Mouse (Mus musculus) right cerebral cortex, postnatal 4 days (tissue): ENCODE measurements around the gene Tmem132a.
A peak's percentile ranks its signal among the peaks of the same experiment; 100 is the strongest.

ENCODE experiments used
- DNase-seq: peaks from one replicate; pipeline ENCODE4 v3.0.0-alpha.2; 2022

Tmem132a gene

GRCm38 (mm10) chr19:10829436-10830175 lies 40.1 kb downstream of the Tmem132a start, which contains the start of gene Cd6:
TSS of gene Cd6 (minus strand) at chr19:10830058.
- no peak for DNase-seq

DNA sequence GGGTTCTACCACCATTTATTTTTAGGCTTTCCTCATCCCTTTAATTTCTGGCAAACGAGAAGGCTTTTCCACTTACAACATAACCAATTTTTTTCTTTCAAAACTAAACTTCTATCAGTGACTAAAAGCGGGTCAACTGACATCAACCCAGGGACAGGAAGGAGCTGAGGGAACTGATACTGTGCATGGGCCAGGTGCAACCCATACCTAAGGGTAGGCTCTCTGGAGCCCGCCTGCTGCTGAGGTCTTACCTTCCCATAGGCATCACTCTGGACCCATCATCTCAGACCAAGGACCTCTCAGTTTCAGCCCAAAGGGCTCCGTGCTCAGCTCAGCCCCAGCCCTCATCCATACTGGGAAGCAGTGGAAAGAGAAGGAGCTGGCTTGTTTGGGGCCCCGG lies 41.4 kb downstream of the Tmem132a start:
- no peak for DNase-seq

DNA sequence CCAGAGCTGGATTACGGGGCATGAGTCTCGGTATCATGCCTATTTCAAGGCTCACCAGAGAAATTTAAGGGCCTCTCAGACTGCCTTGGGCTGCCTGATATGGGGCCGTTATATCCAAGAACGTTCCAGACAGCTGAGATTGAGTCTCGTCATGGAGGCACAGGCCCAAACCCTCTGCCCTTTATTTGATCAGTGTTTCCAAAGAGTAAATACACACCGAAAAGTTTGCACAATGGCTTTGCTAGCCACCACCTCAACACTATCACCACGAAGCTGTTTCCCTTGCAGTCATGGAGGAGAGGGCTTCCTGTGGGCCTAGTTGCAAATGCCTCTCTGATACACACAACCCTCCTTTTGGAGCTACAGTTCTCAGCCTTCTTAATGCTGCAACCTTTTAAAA lies 45.7 kb downstream of the Tmem132a start:
- DNase-seq: no peak

GRCm38 (mm10) chr19:10822534-10822933 lies 47.2 kb downstream of the Tmem132a start:
- DNase-seq: no peak

GRCm38 (mm10) chr19:10821319-10821718 lies 48.4 kb downstream of the Tmem132a start:
- DNase-seq: no peak

DNA sequence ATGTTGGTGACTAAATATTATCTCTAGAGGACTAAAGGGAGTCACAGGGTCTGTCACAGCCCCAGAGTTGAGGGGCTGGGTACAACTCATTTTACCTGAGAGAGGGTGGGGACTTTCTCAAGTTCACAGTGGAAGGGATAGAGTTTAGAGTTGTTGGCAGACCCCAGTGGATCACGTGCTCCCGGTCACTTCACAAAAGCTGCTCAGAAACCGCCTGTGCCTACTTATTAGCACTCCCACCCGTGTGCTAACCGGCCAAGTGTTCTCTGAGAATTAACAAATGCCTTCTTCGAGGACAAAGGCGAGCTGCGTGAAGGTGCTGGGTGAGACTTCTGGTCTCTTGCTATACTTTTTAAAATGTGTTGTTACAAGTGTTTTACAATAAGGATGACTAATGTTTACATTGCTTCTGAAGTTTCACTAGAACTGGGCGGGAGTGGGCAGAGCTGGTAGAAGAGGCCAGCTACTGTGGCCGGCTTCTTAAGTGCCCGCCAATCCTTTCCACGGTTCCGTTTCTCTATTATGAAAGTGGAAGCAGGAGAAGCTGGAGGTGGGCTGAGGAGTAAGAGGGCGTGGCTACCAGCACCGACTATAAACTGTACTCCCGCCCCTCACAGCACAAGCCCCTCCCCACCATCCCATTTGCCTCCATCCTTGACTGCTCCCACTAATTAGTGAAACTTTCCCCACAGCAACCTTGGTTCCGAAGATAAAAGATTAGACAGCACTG lies 51.4 kb downstream of the Tmem132a start:
- DNase-seq: no peak

- DNase-seq: no peak
Observed at GRCm38 (mm10) chr19:10816462-10816861, 53.3 kb downstream of the Tmem132a start.

GRCm38 (mm10) chr19:10815871-10816270 lies 53.9 kb downstream of the Tmem132a start:
- no peak for DNase-seq

- no peak for DNase-seq
Observed at GRCm38 (mm10) chr19:10813905-10814304, 55.8 kb downstream of the Tmem132a start.

DNA sequence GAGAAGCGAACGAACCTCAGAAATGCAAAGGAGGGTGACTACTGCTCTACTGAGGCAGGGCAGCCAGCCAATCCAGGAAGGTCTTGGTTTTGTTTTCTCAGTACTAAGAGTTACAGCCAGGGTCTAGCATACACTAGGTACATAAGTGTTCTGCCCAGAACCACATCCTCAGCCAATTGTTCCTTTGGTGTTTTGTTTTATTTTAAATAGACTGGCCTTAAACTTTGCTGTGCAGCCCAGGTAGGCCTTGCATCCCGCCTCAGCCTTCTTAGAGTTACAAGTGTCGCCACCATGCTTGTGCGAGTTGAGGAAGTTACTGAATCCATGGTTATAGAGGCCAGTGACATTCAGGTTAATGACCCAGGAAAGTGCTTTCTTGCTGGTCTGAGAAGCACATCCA lies 56.7 kb downstream of the Tmem132a start:
- no peak for DNase-seq

GRCm38 (mm10) chr19:10811471-10811870 lies 58.3 kb downstream of the Tmem132a start:
- DNase-seq: no peak

GRCm38 (mm10) chr19:10810176-10810492 lies 59.6 kb downstream of the Tmem132a start:
- DNase-seq: peak; percentile 35

DNA sequence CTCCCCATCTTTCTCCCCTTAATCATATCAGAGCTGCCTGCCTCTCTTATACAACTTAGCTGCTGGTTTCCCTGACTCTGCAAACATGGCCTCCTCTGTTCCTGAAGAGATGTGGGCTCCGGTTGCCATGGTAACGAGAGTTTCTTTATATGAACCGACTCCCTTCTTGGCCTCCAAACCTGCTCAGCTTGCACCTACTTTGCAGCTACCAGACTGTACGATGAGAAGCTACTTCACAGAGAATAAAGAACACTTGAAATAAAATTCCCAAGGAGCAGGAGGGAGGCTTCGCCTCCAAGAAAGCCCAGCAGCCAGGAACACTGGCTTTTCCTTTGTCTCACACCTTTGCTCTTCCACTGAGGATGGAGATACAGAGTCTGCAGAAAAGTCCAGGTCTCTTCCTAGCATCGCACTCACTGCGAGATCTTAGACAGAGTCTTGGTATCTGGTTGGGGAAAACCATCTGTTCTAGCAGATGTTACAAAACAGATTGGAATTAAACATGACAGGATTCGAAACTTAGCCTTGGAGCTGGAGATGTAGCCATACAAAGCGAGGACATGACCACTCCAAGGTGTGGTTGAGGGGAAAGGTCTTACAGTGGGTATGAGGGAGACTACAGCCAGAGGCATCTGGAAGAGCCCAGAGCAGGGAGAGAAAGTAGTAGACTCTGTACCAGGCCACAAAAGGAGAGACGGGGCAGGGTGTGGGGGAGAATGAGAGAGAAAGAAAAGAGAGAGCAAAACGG lies 60.1 kb downstream of the Tmem132a start:
- peak; percentile 48 for DNase-seq

DNA sequence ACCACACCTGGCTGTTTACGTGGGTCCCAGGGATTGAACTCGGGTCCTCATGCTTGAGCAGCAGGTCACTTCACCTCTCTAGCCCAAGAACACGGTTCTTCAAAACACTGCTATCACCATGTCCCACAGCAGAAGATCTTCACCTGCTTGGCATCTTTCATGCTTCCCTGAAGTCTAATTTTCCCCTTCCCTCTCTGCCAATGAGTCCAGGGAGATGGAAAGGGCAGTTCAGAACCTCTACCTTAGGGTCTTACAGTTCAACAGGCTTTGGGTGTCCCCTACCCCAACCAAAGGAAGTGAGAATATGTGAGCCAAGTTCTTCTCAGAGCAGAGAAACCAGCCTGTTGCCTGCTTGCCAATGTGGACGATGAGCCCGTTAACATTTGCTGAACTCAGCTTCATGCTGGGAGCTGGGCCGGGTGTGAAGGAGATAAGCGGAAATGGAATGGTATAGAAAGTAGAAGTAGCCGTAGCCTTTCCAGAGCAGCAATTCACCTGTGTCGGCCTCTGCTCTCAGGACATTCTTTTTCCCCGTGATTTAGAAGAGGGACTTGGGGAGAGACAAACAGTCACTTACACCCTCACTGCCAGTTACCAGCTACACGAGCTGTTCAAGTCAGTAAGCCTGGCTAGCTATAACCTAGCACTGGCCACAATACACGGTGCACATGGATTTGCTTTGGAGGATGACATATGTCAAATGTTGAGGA lies 61.1 kb downstream of the Tmem132a start:
- no peak for DNase-seq
